Mouse (Mus musculus) megakaryocyte-erythroid progenitor cell, adult 5-6 weeks (primary cell): ENCODE data around the gene Papss1. TPM values are rescaled to one million over a fixed set of nuclear protein-coding genes. Genes with fewer than 3 reads are reported as not detected.

Experiments
- ATAC-seq: replicated peaks from 2 replicates; pipeline ENCODE4 v1.8.0; 2016; ENCODE audit warnings: mild to moderate bottlenecking, inconsistent platforms; ENCODE audit not compliant: severe bottlenecking, poor library complexity, low FRiP score, low TSS enrichment
- total RNA-seq, 2 experiments: library from RNA; stranded (forward) in 1 of 2; stranded (reverse) in 1 of 2; fragments of 200-1000, 215-1000 nt in 1 of 2; fragments of >200 nt in 1 of 2; fragmentation: Nextera tagmentation in 1 of 2; gene quantifications; 2 replicates each; pipeline ENCODE4 v1.2.3; 2014 to 2017

Gene Papss1
- total RNA-seq, 2 experiments from 2014 or later: 9.6 to 13.7 TPM

DNA sequence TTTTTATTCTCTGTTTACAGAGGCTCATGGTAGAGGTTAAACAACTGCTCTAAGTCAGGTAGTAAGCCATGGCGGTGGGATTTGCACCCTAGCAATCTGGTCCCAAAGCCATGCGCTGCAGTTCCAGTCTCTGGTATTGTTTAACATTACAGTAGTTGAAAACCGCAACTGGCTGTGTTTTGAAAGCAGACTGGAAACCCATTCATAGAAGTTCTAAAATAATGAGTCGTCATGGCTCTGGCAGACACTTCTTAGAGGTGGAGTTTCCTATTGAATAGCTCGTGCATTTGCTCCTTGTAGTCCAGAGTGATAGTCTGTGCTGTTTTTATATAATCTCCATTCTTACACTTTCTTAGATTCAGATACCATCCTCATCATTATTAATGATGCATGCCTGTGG lies 63.7 kb downstream of the Papss1 start:
- ATAC-seq: no peak

DNA sequence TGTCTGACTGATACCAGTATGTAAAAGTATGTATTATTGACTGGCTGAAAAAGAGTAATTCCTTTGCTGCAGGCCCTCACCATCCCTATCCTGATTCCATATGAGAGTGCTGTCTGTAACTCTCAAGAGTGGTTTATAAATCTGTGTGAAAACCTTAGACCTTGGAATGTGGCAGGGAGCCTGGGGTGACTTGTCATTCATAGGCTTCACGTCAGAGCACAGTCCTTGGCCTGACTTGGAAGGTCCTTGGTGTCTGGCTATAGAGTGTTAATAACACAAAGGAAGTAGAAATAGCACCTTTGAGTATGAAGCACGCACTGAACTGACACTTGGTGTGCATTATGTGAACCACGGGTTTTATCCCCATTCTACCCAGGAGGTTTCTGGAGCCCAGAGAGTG lies 64.4 kb downstream of the Papss1 start:
- ATAC-seq: no peak

DNA sequence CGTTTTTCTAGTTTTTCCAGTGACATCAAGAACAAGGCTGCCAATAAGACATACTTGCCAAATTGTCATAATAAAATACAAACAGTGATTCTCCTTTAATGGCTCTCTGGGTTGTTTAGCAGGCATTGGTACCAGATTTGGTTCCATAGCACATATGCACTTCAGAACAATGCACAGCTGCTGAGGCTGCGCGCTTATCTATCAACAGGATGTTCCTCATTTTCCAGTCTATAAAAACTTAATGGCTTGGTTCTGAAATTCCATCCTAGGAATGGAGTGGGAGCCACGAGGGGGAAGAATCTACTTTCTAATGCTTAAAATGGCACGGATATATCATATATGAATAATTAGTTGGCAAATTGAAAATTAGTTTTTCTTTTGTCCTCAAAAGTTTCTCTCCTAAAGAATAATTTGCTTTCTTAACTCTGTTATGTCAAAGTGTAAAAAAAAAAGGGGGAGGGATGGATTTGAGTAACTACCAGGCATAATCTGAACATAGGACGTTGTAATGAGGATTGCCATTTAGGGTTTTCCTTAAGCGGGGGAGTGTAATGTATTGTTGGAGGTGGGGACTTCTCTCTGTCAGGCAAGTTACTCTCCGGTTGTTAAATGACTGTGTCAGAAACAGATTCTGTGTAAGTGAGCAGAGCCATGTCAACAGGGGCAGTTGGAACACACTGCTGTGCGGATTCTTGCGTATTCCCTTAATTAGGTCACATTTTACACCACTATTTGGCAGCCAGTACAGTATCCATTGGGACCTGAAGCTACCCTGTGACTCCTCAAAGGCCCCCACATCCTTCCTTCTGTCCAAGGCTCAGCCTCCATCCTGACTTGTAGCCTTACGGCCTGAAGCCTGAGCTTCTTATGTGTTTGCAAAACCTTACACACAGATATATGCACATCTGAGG lies 66.1 kb downstream of the Papss1 start:
- ATAC-seq: no peak

DNA sequence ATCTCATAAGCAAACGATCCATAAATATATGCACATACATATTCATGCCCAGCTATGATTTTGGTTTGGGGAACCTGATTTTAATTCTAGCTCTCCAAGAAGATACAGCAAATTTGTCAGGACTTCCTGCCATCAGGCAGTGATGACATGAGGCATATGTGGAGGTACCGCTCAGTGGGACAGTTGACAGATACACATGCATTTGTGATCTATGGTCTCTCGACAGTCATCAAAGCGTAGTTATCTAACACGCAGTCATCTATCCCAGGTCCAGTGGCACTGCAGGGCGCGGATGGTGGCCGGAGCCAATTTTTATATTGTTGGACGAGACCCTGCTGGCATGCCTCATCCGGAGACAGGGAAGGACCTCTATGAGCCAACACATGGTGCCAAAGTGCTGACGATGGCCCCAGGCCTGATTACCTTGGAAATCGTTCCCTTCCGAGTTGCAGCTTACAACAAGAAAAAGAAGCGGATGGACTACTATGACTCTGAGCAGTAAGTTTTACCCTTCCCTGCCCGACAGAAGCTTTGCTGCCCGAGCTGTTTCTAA lies 66.8 kb downstream of the Papss1 start:
- no peak for ATAC-seq

- ATAC-seq: no peak
These were observed 69.5 kb downstream of the Papss1 start for GRCm38 (mm10) chr3:131634091-131634490.

DNA sequence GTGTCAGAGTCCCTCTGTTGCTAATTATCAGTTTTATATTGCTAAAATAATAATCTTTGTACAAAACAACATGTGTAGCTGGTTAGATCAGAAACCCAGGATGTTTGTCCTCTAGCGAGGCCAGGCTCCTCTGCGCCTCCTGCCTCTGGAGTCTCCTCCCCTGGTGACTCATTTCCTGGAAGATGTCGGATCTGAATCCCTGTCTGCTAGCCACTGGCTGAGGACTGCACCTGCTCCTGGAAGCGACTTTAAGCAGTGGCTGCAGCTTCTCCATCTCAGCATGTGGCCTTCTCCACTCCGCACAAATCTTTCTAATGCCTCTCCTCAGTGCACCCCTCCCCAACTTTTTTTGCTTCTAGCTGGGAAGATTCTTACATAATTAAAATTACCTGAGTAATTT lies 71.6 kb downstream of the Papss1 start:
- no peak for ATAC-seq

- ATAC-seq: no peak
These were observed 72.4 kb downstream of the Papss1 start for GRCm38 (mm10) chr3:131637008-131637407.

- no peak for ATAC-seq
These were observed 73.1 kb downstream of the Papss1 start for GRCm38 (mm10) chr3:131637664-131638063.

DNA sequence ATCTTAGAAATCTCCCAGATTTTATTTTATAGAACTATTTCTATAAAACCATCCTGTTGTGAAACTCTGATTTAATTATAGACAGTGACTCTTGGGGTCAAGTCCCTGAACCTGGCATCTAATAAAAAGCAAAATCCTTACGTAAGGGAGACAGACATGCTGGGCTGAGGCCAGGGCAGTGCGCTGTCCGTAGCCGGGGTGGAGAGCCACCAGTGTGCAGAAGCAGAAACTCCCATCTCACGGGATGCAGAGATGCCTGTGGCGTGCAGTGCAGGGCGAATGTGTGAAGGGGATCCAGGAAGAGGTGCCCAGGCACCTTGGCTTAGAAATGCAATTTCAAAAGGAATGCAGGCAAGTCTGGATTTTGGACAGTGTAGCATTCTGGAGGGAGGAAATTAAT lies 73.6 kb downstream of the Papss1 start:
- ATAC-seq: no peak

DNA sequence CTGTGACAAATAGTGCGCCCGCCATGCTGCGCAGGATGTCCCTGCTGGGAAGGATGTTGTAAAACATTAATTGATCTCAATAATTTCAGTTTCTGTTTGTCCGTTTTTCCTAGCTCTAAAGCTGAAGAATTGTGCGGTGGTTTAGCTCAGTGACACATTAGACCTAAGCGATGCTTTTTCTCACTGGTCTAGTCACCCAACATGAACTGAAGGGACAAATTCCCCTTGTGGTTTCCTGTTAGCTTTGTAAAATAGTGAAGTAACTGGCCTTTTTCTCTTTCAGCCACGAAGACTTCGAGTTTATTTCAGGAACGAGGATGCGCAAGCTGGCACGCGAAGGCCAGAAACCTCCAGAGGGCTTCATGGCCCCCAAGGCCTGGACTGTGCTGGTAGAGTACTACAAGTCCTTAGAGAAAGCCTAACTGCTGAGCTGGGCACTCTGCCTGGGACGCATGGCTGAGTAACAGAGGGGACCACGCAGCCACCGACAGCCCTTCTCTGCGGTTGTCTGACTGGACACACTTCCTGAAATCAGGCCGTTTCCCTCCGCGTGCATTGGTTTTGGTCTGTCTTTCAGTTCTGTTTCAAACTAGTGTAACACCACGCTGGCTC lies 78.2 kb downstream of the Papss1 start:
- no peak for ATAC-seq

- no peak for ATAC-seq
These were observed 80.6 kb downstream of the Papss1 start for GRCm38 (mm10) chr3:131645203-131645602.

DNA sequence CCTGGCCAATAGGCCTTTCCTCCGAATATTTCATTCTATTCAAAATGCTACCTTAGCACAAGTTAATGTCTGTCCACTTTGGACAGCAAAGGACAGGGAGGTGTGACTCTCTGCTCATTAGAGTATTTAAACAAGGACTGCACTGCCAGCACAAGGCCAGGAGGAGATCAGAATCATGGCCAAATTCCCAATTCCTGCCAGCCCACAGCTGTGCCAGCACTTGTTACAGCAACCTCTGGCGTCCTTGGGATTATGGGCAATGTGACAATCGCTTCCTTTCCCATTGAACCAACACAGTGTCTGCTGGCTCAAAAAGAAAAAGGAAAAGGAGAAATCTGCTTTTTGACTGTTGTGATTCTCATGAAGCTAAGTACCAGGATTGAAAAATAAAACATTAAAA lies 89.8 kb downstream of the Papss1 start:
- ATAC-seq: no peak

- no peak for ATAC-seq
These were observed 91.5 kb downstream of the Papss1 start for GRCm38 (mm10) chr3:131656032-131656431.

DNA sequence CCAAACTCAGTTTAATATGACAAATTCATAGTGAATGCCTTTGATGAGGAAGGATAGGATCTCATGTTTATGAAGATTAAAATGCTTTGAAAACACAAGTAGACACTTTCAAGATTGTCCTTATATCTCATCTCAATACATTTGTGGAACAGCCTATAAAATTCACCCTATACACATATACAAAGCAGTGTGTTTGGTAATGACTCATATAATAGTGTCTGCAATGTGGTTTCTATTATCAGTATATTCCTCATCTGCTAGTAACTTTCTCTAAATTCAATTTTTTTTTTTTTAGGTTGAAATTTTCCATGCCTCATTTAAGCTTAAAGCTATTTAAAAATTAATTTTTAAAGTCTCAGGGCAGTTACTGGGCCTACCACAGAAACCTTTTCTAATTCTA lies 95.6 kb downstream of the Papss1 start:
- ATAC-seq: no peak

- ATAC-seq: no peak
These were observed 96.1 kb downstream of the Papss1 start for GRCm38 (mm10) chr3:131660629-131661028.

- ATAC-seq: no peak
These were observed 98.1 kb downstream of the Papss1 start for GRCm38 (mm10) chr3:131662589-131663148.

DNA sequence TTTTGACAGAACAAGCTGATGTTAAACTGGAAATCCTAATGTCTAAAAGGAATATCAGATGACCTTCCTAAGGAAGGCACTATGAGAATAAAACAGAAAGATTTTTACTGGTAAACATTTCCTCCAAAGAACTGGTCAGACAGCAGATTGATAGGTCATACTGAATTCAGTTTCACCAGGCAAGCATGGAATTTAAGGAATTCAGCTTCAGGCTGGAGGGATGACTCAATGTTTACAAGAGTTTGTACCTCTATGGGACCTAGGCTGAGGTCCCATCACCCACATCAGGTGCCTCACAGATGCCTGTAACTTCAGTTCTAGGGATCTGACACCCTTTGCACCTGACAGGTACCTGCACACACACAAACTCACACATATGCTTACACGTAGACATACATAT lies 105.3 kb downstream of the Papss1 start:
- ATAC-seq: no peak

- no peak for ATAC-seq
These were observed 121.5 kb downstream of the Papss1 start for GRCm38 (mm10) chr3:131686106-131686505.

DNA sequence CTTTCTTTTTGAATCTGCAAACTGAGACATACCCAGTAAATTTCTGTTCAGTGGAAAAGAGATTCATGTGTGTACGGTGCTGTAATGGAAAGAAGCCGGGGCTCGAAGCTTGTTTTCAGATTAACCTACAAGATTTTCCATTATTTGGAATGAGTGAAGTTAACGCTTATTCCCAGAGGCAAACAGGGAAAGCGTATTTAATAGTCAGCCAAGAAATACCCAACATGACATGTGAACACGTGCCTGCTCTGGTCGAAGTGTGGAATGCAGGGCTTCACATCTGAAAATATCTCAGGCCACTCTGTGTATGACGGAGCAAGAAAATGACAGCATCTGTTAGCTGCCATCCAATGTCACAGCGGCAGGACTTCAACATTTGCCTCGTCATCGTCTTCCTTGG lies 125.4 kb downstream of the Papss1 start:
- no peak for ATAC-seq

DNA sequence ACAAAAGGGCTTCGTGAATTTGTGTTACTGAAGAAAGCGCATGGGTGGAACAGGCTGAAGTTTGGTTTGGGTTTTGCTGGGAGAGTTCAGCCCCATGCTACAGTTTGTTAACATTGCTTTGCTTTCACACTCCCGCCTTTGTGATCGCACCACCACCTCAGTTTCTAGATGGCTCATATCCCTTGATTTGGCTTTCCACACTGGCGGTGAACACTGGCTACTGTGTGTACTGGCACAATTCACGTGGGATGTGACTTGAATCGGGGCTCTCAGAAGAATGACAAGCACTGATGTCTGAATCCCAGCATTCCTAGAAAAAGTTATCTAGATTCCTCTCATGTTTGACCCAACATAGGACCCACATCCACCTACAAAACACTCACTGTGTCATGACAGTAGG lies 126.0 kb downstream of the Papss1 start:
- no peak for ATAC-seq
